Mouse (Mus musculus): ENCODE measurements around the gene Urod.

DNA sequence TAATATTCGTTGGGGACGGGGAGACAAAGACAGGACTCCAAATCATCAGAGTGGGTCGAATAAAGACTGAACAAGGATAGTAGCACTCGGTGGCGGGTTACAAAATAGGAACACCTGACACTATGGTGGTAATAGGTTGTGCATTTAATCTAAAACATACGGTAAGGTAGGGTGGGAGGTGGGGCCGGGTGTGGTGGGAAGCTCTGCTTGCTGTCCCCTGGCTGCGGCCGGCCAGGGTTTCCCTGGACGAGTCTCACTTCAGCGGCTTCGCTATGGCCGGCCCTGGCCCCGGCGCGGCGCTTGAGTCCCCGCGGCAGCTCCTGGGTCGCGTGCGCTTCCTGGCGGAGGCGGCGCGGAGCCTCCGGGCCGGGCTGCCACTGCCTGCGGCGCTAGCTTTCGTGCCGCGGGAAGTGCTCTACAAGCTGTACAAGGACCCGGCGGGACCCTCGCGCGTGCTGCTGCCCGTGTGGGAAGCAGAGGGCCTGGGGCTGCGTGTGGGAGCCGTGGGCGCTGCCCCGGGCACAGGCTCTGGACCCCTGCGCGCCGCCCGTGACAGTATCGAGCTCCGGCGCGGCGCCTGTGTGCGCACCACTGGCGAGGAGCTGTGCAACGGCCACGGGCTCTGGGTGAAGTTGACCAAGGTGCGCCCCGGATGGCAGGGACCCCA, 1.1 kb upstream of the Urod start, which contains the start of gene Hectd3:
- no peak for TF ChIP-seq TAL1 (IDR thresholded peaks at IDR 0.05; ENCODE audit: low read length)
- no peak for TF ChIP-seq GATA1 (IDR thresholded peaks at IDR 0.05; ENCODE audit: low read length)

Measured in erythroblast, embryonic 14.5 days (primary cell).